In the genomic region with DNA sequence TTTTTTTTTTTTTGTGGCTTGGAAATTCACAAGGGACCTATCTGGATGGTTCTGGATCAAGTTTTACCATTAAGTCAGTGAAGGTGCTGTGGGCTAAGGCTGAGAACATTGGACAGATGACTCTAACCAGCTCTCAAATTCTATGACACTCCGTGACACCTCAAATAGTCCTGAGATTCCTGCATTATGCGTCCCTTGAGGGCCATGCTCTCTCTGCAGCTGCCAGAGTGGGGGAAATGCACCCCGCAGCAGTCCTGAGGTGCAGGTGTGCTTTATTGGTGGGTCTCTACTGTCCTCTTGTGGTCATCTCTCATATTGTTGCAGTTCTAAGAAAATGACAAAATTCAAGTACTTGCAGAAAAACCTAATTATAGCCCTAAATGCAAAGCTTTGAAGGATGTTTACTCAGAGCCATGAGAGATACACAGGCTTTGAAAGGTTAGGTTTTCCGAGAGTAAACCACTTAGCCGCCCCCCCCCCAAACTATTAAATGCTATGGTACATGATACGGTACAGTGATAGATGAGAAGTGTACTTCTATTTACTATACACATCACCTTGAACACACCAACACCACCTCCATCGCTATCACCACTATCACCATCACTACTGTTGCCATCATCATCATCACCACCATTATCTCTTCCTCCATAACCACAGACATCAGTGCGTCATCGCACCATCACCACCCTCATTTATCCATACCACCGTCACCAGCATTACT, we compare ENCODE assay signal across 8 mouse cellular contexts. TPM values are rescaled to one million over a fixed set of nuclear protein-coding genes. Genes with fewer than 3 reads are reported as not detected.
DNase-seq lines count a peak whose midpoint lies in the region; ATAC-seq lines count a peak whose summit lies in the region.
"Had no signal": no experiment of that assay in that cellular context is flagged by ENCODE, and none has a peak within 500 bp of the region (broad histone marks: within the 10 kb centered on the region; RNA-seq: fewer than 3 reads in every experiment).

No protein-coding gene starts in this region.

- no peaks in the 10 kb centered on the region for H3K9me3 ChIP-seq in liver, embryonic 11.5 days (ENCODE audit: control insufficient read depth, low read length)
- H3K9me3 ChIP-seq in forebrain, embryonic 13.5 days (replicated peaks) = no peaks in the 10 kb centered on the region
- no peaks in the 10 kb centered on the region for H3K9me3 ChIP-seq in midbrain, embryonic 12.5 days

- H3K9ac ChIP-seq in liver, embryonic 11.5 days (ENCODE audit: low read depth, low read length) = no peak overlapping the region
- H3K9ac ChIP-seq in forebrain, embryonic 13.5 days = no peak overlapping the region
- no peak overlapping the region for H3K9ac ChIP-seq in midbrain, embryonic 12.5 days (replicated peaks)

- H3K4me1 ChIP-seq in liver, embryonic 11.5 days (replicated peaks; ENCODE audit: control insufficient read depth, insufficient read depth, low read length) = no peaks in the 10 kb centered on the region
- no peaks in the 10 kb centered on the region for H3K4me1 ChIP-seq in forebrain, embryonic 13.5 days
- no peaks in the 10 kb centered on the region for H3K4me1 ChIP-seq in midbrain, embryonic 12.5 days

- ATAC-seq in liver, embryonic 11.5 days (replicated peaks; ENCODE audit: low FRiP score) = 0 out of 2 replicates have a peak, but pooled peaks have one; percentile 39
- peak; percentile 75 for ATAC-seq in forebrain, embryonic 13.5 days
- ATAC-seq in midbrain, embryonic 12.5 days (ENCODE audit: low FRiP score, low read depth) = peak; percentile 71

- no peak overlapping the region for H3K4me2 ChIP-seq in liver, embryonic 11.5 days
- no peak overlapping the region for H3K4me2 ChIP-seq in forebrain, embryonic 13.5 days
- H3K4me2 ChIP-seq in midbrain, embryonic 12.5 days (replicated peaks) = no peak overlapping the region

- H3K27ac ChIP-seq in liver, embryonic 11.5 days (ENCODE audit: low read depth, low read length) = no peak overlapping the region
- no peak overlapping the region for H3K27ac ChIP-seq in forebrain, embryonic 13.5 days
- H3K27ac ChIP-seq in midbrain, embryonic 12.5 days (replicated peaks) = no peak overlapping the region

- H3K27me3 ChIP-seq in liver, embryonic 11.5 days (replicated peaks; ENCODE audit: control insufficient read depth, insufficient read depth, low read length) = no peaks in the 10 kb centered on the region
- H3K27me3 ChIP-seq in forebrain, embryonic 13.5 days = no peaks in the 10 kb centered on the region
- no peaks in the 10 kb centered on the region for H3K27me3 ChIP-seq in midbrain, embryonic 12.5 days

- no peak for DNase-seq in liver, embryonic 11.5 days (ENCODE audit: low spot score)
- DNase-seq in liver = no peak
- peak; percentile 57 for DNase-seq in NIH3T3 (ENCODE audit: low read depth)
- DNase-seq in adrenal gland, postnatal 36 days = no peak
- no peak for DNase-seq in cerebellum, adult 8-10 months

- 55% methylated on average over 10 of the region's 10 CpGs for WGBS in liver, embryonic 11.5 days
- 61% methylated on average over 10 of the region's 10 CpGs for WGBS in forebrain, embryonic 13.5 days
- WGBS in midbrain, embryonic 12.5 days = 64% methylated on average over 10 of the region's 10 CpGs

- no peak overlapping the region for H3K4me3 ChIP-seq in liver, embryonic 11.5 days (ENCODE audit: low read depth, low read length)
- H3K4me3 ChIP-seq in forebrain, embryonic 13.5 days = no peak overlapping the region
- H3K4me3 ChIP-seq in midbrain, embryonic 12.5 days = no peak overlapping the region
- H3K4me3 ChIP-seq: myocyte had no signal

- H3K36me3 ChIP-seq in liver, embryonic 11.5 days (ENCODE audit: control insufficient read depth, insufficient read depth, low read length) = no peaks in the 10 kb centered on the region
- H3K36me3 ChIP-seq in forebrain, embryonic 13.5 days (ENCODE audit: poor library complexity, severe bottlenecking) = no peaks in the 10 kb centered on the region
- H3K36me3 ChIP-seq in midbrain, embryonic 12.5 days = no peaks in the 10 kb centered on the region

RNA-seq across cellular contexts. Expression of gene Tmed3, which starts 17.2 kb away (rescaled TPM):
- polyA plus RNA-seq in liver, embryonic 11.5 days (2014; fragmentation: Nextera tagmentation; extraction: Ambion mirVana) = 62.9 and 63.7 TPM in 2 replicates
- polyA plus RNA-seq in forebrain, embryonic 13.5 days (2015; fragmentation: Nextera tagmentation; extraction: Ambion mirVana) = 40.9 and 42.4 TPM in 2 replicates
- 39.1 and 45.7 TPM in 2 replicates for polyA plus RNA-seq in midbrain, embryonic 12.5 days (2016; fragmentation: Nextera tagmentation; extraction: Ambion mirVana)
- total RNA-seq in adrenal gland, postnatal 36 days (2021) = 10 to 100 TPM; 67.3 to 92.8 TPM

RNA-seq across cellular contexts. Expression of gene Ankrd34c, which starts 50.6 kb away (rescaled TPM):
- polyA plus RNA-seq in liver, embryonic 11.5 days (2014; fragmentation: Nextera tagmentation; extraction: Ambion mirVana) = not detected in 2 replicates
- not detected in 2 replicates for polyA plus RNA-seq in forebrain, embryonic 13.5 days (2015; fragmentation: Nextera tagmentation; extraction: Ambion mirVana)
- not detected in 2 replicates for polyA plus RNA-seq in midbrain, embryonic 12.5 days (2016; fragmentation: Nextera tagmentation; extraction: Ambion mirVana)
- total RNA-seq in adrenal gland, postnatal 36 days (2021) = not detected
- polyA plus RNA-seq: myocyte had no signal
